Mouse (Mus musculus) thymus, postnatal 36 days (tissue): ENCODE results near the gene Nrl.

Experiments
- DNase-seq, 2 experiments: peaks; one replicate each; pipeline ENCODE4 v3.0.0; 2022; ENCODE audit warnings: mixed read lengths in 2 of 2

Gene Nrl

DNA sequence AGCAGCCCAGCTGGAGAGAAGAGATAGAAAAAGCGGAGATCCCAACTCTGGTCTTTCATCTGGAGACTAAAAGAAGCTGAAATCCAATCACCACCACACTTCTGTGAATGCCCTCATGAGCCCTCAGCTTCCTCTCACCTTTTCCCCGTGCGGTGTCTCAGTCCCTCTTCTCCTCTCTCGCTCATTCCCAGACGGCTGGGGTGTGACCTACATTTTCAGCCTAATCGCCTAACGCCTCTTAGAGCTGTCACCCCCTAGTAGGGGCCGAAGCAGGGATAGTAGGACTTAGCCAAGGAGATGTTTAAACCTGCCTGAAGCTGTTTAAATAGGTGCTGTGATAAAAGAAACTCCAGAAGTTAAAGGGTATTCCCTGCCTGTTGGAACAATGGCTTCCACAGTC, at the start of gene Nrl:
Gene Nrl, minus strand, starts transcription at position 197 of the 400 bp plus-strand sequence.
- DNase-seq, result no peak

- no peak for DNase-seq
These were observed 47.0 kb upstream of the Nrl start for GRCm38 (mm10) chr14:55571760-55572159.

- DNase-seq, result no peak
These were observed 45.8 kb upstream of the Nrl start for GRCm38 (mm10) chr14:55570588-55570987.

DNA sequence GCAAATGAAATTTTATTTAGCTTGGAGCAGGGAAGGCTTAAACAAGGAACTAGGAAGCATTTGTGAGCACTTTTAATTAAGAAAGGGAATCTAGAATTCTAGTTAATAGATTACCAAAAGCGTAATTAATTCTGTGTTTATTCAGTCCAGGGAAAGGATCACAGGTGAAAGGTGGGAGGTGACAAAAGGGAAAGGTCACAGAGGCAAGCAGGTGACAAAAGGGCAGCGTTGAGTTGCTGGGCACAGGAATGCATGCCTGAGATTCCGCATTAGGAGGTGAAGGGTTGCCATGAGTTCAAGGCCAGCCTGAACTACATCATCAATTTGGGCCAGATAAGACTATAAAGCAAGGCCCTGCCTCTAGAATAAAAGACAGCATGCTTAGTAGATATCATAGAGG, 42.7 kb upstream of the Nrl start:
- DNase-seq, result no peak

- DNase-seq, result no peak
These were observed 41.0 kb upstream of the Nrl start for GRCm38 (mm10) chr14:55565748-55566147.

DNA sequence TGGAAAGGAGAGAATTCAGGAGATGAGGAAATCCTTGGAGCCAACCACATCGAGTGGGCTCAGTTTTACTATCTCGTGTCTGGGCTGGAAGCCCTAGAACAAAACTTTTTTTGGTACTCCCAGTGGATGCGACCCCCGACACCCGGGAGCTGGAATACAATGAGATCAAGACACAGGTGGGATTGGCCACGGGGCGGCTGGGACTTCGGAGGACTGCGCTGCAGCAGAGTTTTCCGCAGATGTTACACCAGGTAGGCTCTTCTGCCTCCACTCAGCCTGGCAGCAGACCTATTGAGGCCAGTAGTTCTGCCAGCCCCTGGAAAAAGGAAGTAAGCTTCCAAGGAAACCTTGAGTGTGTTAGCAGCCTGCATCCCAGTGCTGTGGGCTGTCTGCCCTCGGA, 38.5 kb upstream of the Nrl start:
- DNase-seq, result no peak

- no peak for DNase-seq
These were observed 37.1 kb upstream of the Nrl start for GRCm38 (mm10) chr14:55561860-55562259.

GRCm38 (mm10) chr14:55560202-55561073, 35.7 kb upstream of the Nrl start, which contains the start of gene A730061H03Rik:
Gene A730061H03Rik (minus strand): TSS chr14:55560406.
- peak; percentile 97 to 98 for DNase-seq

GRCm38 (mm10) chr14:55559799-55560201, 35.0 kb upstream of the Nrl start, which contains the start of gene Dcaf11:
Gene Dcaf11 (plus strand): TSS chr14:55560006.
- DNase-seq, result peak; percentile 86 to 90

- DNase-seq, result no peak
These were observed 34.1 kb upstream of the Nrl start for GRCm38 (mm10) chr14:55558740-55559448.

- no peak for DNase-seq
These were observed 32.8 kb upstream of the Nrl start for GRCm38 (mm10) chr14:55557587-55557986.

DNA sequence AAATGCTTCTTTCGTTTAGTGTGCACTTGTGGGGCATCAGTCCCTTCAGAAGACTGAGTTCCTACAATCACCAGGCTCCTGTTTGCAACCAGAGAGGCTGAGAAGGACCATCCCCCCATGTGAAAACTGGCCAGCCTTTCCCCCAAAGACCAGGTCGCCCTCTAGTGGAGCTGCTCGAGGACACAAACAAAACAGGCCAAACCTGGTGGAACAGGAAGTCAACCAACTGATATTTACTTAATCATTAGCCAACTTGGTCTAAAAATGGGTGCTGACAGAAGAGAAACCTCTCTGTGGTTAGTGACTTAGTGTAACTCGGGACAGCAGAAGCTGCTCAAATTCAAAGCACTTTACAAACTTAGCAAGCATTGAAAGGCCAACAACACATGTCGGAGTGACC, 32.2 kb upstream of the Nrl start:
- peak; percentile 55 to 62 for DNase-seq

DNA sequence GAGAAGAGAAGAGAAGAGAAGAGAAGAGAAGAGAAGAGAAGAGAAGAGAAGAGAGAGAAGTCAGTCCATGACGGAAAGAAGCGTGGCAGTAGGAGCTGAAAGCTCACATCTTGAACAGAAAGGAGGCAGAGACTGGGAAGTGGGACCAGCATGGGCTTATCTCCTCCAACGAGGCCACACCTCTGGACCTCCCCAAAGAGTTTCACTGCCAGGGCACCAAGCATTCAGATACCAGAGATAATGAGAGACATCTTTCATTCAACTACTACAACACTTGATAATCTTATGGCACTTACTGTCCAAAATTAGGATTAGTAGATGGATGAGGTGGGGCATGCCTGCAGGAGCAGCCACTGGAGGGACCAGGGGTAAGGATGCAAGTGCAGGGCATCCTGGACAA, 31.0 kb upstream of the Nrl start:
- no peak for DNase-seq

DNA sequence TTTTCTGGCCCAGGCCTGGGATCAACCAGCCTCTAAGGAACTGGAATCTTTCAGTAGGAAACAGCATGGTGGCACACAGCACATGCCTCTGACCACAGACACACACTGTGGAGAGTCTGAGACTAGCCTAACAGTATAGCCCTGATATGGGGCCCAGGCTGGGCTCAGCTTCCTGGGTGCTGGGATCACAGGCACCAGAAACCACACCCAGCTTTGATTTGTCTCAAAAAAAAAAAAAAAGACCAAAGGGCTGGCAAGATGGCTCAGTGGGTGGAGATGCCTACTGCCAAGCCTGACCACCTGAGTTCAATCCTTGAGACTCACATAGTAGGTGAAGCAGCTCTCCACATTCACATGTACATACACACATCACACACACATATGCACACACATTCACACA, 29.9 kb upstream of the Nrl start:
- DNase-seq, result no peak

DNA sequence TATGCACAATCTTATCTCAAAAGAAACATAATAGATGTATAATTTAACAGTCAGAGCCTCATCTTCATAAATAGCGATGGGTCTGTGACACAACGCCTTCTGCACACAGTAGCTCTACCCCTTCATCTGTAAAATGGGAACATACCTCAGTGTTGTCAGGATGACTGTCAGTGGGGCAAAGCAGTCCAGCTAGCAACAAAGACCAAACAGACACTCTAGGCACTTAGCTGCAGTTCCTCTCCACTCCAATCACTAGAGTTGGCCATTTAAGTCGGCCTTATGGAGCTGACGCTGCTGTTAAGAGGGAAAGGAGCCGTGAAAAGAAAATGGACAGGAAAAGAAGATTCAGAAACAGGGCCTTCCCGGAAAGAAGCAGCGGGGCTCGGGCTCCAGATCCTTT, 27.0 kb upstream of the Nrl start:
- DNase-seq, result no peak

GRCm38 (mm10) chr14:55551347-55551746, 26.6 kb upstream of the Nrl start:
- no peak for DNase-seq

DNA sequence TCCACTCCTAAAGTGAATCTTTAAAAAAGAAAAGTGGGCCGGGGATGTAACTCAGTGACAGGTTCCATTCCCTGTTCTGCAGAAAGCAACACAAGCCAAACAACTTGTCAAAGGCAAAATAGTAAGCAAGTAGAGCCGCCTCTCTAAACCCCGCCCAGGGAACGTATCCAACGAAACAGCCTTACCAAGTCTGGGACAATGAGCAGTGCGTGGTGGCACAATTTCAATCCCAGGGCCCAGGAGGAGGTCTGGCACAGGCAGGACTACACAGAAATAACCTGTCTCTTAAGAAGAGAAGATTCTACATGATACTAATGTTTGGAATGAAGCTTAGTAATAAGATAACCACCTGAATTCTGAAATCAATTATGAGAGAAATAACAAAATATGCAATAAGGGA, 25.4 kb upstream of the Nrl start:
- DNase-seq, result no peak

- no peak for DNase-seq
These were observed 19.6 kb upstream of the Nrl start for GRCm38 (mm10) chr14:55544334-55544733.

GRCm38 (mm10) chr14:55542268-55542667, 17.5 kb upstream of the Nrl start:
- no peak for DNase-seq

DNA sequence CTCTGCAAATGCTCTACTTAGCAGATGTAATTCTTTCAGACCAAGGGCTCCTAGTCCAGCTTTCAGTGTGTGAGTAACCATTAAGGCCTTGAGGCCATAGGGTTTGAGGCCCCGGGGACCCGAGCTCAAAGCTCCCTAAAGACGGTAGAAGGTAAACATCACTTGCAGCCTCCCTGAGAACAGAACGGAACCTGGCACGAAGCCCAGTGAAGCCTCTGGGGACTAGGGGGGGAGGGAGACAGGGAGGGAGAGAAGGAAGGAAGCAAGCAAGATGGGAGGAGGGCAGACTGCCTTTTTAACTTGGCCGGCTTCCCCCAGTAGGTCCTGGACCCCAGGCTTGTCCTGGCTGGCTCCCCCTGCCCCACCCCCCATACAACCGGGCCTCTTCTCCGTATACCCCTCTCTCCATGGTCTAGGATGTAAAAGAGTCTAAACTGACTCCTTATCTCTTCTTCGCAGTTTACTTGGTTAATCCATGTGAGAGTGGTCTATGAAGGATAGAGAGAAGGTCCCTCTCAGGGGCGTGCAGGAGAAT, 16.1 kb upstream of the Nrl start:
- DNase-seq, result peak; percentile 42 to 50

- DNase-seq, result peak; percentile 31 to 48
These were observed 15.4 kb upstream of the Nrl start, which contains the start of gene Pck2 for GRCm38 (mm10) chr14:55540067-55540786. Gene Pck2 (plus strand): TSS chr14:55540266.

GRCm38 (mm10) chr14:55536116-55536745, 11.4 kb upstream of the Nrl start:
- DNase-seq, result peak; percentile 34 to 46
